22 mouse cellular contexts compared by ENCODE assay signal in genomic region chr5:54182754-54183153, GRCm38 (mm10).
"Had no signal": no experiment of that assay in that cellular context is flagged by ENCODE, and none has a peak within 500 bp of the region (broad histone marks: within the 10 kb centered on the region; RNA-seq: fewer than 3 reads in every experiment).

No protein-coding gene starts in this region.

- H3K27me3 ChIP-seq: intestine, embryonic 15.5 days; liver, embryonic 13.5 days; liver, embryonic 15.5 days had no signal

- ATAC-seq: forebrain, embryonic 16.5 days; hindbrain, embryonic 16.5 days; inflammation-experienced regulatory T-cells, adult 6 months; intestine, embryonic 15.5 days; intestine, postnatal 0 days had no signal

- DNase-seq: heart, adult 2 months; heart, postnatal 10 days; kidney, adult 18-20 months; kidney, adult 8-10 months; kidney, postnatal 10 days; kidney, postnatal 25 days; kidney, postnatal 4 days; liver; liver, embryonic 13.5 days had no signal

- H3K4me3 ChIP-seq: heart, adult 2 months; intestine, embryonic 15.5 days; layer of hippocampus, adult 2 months; left cerebral cortex, adult 2 months; limb, embryonic 10.5 days; limb, embryonic 12.5 days; liver, embryonic 13.5 days; liver, embryonic 15.5 days had no signal

- H3K27ac ChIP-seq: heart, adult 2 months; hindbrain, embryonic 14.5 days; intestine, embryonic 15.5 days; layer of hippocampus, adult 2 months; left cerebral cortex, adult 2 months; limb, embryonic 10.5 days; limb, embryonic 12.5 days; liver, embryonic 13.5 days; liver, embryonic 15.5 days had no signal

- H3K36me3 ChIP-seq: intestine, embryonic 15.5 days; limb, embryonic 10.5 days; limb, embryonic 12.5 days; liver, embryonic 13.5 days; liver, embryonic 15.5 days had no signal

- H3K9me3 ChIP-seq: intestine, embryonic 15.5 days; limb, embryonic 10.5 days; limb, embryonic 12.5 days; liver, embryonic 13.5 days; liver, embryonic 15.5 days had no signal

- H3K9ac ChIP-seq: intestine, embryonic 15.5 days; limb, embryonic 12.5 days; liver, embryonic 13.5 days; liver, embryonic 15.5 days had no signal

- H3K4me2 ChIP-seq: heart, embryonic 11.5 days; intestine, embryonic 15.5 days; limb, embryonic 12.5 days; liver, embryonic 11.5 days; liver, embryonic 13.5 days; liver, embryonic 15.5 days had no signal
